Mouse (Mus musculus): ENCODE data around the gene Baz1a.

GRCm38 (mm10) chr12:54992814-54993213 lies 21.3 kb downstream of the Baz1a start:
- TF ChIP-seq CTCF (IDR thresholded peaks at IDR 0.05; ENCODE audit: low read depth, low read length) (no peak), POLR2A (IDR thresholded peaks at IDR 0.05; ENCODE audit: extremely low read depth, insufficient read depth, low read length) (no peak)

All from liver, adult 2 months (tissue).